Mouse (Mus musculus) cerebellum, adult (tissue): ENCODE data around the gene Atf3.

Experiments
- ATAC-seq: cut with Nextera tagmentation; 2 replicates; pipeline ENCODE4 v1.9.2; 2017; ENCODE audit warnings: mild to moderate bottlenecking, moderate library complexity, mixed read lengths; ENCODE audit not compliant: insufficient number of reproducible peaks, low FRiP score, low TSS enrichment

The Atf3 gene

DNA sequence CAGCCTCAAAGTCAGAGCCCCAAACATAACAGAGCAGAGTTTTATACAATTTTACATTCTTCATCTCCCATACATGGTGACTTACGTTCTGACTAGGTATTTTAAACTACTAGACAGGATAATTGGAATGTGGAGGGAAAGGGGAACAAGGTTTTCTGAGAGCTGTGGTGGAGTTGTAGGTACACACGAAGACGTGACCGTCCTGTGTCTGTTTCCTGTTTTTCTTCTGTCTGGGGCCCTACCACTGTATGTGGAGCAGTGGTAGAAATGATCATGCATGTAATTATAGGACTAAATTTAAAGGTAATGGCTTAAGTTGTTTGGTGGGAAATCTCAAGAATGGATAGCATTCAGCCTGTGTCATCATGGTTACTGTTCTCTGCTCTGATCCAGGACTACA, 17.0 kb upstream of the Atf3 start:
- ATAC-seq, result no peak

DNA sequence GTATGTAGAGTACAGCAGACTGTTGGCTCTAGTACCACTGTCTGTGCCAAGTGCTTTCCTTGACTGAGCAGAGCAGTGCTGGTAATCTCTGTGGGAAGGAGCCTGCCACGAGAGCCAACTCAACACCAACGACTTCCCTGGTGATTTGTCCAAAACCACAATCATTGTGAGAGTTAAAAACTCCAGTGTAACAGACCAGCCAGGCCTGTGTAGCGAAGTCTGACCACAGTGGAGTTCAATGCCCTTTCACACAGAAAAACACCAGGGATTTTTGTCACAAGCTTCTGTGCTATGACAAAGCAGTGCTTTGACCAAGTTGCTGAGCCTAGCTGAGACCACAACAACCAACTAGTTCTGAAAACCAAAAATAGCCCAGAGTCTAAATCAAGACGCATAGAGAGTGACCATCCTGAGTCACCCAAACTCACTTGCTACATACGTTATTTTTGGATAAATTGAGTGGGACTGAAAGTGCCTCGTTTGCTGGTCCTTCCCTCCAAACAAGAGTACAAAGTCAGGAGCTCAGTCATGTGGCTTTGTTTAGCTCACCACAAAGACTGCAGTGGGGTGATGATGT, 12.6 kb upstream of the Atf3 start:
- no peak for ATAC-seq

DNA sequence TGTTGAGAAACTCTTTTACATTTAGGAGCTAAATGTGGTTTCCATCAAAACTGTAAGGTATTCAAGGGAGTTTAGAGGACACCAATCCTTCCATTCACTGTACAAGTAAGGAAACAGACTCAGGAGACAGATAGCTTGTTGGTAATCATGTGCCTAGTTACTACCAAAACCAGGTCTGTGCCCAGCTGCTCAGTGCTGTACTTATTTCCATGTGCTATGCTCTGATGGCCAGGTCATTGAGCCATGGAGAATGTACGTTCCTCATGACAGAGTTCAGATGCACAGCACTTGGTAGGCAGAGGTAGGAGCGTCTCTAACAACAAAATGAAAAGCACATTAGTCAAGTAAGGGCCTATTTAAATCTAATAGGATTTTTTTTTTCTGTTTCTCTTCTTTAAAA, 8.7 kb upstream of the Atf3 start:
- no peak for ATAC-seq

DNA sequence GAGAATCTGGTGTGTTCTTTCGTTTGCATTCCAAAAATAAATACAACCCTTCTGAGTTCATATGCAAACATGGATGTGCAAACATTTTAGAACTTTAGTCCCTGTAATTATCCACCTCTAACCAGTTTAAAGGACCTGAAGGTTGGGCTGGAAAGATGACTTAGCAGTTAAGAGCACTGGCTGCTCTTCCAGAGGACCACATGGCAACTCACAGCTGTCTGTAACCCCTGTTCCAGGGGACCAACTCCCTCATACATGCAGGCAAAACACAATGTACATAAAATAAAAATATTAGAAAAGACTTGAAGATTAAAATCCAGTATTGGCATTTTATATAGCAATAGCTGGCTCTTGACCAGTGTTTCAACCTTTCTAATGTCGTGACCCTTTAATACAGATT, 7.9 kb upstream of the Atf3 start:
- ATAC-seq, result no peak

DNA sequence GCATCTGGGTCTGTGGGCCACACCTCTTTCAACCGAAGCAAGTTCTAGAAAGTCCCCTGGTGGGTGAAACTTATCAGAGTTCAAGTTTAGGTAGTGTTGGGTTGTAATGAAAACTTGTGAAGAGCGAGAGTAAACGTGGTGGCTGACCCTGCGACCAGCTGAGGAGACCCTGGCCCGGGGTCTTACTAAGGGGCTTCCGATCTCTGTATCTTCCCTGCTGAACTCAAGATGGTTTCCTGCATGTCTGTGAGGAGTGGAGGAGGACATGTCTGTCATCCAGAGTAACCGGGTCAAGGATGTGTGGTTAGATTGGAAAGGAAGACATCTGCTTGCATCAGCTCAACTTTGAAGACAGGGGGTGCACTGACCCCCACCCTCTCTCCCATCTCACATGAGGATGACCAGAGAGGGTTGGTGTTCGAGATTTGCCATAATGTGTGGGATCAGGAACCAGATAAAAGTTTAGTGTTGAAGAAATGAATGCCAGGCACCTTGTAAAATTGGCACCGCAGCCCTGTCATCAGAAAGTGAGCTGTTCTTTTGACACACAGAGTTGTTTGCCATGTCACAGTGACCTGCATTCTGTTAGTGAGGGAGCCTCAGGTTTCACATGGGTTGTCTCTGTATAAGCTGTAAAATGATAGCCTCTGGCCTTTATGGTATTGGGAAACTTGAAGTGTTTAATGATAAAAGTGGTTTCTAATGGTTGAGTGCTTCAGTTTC, 7.3 kb upstream of the Atf3 start:
- ATAC-seq, result no peak; the same call in 1 of the 2 replicates

DNA sequence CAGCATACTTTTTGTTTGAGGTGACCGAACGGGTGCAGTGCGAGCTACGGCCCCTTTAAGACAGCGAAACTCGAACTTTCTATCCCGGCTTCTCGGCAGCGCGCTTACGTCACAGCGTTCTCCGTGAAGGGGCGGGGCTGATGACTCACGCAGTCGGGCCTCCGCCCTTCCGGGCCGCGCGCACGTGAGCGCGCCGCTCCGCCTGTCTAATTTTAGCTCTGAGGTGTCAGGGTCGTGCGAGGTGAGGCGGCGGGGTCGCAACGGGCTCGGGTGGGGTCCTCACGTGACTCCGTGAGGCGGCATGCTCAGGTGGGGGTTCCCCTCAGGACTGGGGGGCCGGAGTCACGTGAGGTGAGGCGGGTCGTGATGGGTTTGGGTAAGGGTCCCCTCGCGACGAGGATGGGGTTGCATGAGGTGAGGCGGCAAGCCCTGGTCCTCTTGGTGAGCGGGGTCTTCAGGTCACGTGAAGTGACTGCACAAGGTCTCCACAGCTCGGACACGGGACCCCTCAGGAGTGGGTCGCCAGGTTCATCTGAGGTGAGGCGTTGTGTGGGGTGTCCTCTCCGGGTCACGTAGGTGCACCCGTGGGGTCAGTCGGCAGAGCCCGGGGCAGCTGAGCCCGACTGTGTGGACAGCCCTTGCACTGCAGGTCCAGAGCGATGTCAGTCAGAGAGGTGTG, 6.6 kb upstream of the Atf3 start:
- peak; percentile 81 for ATAC-seq

DNA sequence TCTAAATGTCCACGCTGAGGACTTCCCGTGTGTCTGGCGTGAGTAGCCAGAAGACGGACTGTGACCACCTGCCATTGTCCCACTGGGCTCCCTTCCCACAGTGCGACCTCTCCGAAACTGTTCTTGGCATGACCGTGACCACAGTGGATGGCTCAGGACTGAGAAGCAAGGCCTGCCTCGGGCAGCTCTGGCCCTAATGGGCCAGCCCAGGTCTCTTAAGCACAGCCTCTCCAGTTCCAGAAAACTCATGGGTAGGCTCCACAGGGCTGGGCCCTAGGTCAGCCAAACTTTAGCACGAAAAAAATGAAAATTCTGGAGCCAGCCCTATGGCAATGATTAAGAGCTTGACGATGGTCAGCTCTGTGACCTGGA, 6.1 kb upstream of the Atf3 start:
- peak; percentile 80 for ATAC-seq

DNA sequence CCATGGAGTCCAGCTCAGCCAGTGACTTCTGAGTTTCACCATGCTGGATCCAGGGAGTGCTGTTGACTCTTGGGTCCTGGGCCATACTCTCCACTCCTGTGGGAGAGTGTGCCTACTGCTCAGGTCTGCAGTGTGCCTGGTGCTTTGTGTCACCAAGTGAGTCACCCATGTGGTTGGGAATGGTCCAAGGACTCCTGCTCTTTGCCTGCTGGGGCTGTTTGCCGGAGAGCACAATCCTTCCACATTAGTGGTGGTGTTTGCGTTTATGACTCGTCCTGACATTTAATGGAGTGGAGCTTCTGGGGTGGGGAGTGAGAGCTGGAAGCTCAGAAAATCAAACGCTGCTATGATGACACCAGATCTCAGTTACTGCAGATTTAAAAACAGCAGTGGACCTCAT, 4.2 kb upstream of the Atf3 start:
- no peak for ATAC-seq

DNA sequence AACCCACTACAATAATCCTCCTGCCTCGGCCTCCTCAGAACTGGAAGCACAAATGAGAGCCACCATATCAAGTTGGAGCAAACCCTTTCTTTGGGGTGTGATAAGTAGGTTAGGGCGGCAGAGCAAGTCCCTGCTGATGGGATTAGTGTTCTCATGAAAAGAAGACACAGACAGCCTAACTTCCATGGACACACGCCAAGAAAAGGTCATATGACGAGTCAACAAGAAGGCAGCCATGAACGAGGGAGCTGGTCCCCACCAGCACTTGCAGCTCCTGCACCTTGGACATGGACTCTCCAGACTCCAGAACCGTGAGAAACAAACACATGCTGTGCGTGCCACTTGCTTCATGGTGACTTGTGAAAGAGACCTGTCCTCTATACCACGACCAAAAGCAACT, 2.7 kb upstream of the Atf3 start:
- ATAC-seq, result no peak

DNA sequence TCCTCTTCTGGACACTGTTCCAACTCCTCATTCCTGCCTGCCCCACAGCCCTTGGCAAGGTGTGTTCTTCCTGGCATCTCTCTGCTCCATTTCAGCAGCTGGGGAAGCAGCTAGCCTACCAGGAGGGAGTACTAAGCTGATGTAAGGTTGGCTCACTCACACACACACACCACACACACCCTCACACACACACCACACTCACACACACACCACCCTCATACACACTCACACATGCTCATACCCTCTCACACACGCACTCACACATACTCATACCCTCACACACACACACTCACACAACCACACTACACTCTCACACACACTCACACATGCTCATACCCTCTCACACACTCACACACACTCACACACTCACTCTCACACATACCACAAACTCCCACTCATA, 1.9 kb upstream of the Atf3 start:
- ATAC-seq, result no peak

DNA sequence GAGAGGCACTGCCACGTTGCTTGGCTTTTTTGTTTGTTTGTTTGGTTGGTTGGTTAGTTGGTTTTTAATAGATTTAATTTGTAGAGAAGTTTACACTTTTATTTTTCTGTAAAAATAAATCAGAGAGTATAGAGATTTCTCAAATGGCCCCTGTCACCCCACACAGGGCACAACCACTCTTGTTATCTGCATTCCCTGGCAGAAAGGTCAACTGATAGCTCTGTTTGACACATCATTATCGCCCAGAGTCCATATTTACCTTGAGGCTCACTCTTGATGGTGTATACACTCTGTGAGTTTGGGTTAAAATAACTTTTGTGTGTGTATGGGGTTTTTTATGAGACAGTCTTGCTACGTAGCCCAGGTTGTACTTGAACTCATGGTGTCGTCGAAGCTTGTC, 744 bp upstream of the Atf3 start:
- no peak for ATAC-seq

DNA sequence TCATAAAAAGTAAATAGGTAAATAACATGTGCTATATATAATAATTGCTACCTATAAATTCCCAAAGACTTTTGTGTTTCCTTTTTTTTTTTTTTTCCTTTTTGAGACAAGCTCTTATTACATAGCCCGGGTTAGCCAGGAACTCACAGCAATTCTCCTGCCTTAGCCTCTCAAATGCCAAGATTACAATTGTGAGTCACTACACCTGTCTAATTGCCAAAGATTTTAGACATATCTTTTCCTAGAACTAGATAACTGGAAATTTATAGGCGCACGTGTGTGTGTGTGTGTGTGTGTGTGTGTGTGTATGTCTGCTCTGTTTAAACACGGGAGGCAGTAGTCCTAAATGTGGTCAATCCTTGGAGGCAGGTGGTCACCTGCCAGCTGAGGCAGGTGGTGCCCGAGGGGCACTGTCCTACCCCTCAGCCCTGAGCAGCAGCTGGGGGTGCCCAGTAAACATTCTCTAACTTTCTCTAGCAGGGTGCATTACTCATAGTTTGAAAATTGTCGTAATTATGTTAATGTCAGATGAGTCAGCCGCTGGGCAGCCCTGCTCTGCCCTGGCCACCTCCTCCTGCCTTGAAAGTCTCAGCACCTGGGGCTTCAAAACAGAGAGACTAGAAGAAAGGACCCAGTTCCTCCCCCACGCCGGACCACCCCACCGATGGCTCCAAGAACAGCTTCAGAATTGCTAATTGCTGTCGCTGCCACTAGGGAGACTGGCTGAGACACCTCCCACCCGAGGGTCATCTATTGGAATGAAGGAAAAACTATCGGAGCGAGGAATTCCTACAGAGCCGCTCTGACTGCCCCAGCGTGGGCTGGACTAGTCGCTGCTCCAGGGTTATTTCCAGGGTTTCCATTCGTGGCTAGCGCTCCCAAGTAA, 1.8 kb downstream of the Atf3 start:
- ATAC-seq, result no peak

DNA sequence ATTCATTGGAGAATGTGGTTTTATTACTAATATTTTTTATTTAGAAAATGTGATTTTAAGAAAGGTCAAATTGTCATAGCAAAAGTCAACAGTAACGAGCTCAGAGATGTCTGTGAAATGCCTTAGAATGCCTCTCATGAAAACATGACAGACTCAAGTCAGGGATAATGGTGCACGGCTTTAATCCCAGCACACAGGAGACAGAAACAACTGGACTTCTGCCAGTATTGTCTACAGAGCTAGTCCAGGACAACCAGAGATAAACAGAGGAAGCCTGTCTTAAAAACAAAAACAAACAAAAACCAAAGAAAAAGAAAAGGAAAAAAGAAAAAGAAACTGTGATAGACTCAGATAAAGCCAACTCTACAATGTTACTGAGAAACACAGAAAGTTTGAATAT, 6.7 kb downstream of the Atf3 start:
- no peak for ATAC-seq

DNA sequence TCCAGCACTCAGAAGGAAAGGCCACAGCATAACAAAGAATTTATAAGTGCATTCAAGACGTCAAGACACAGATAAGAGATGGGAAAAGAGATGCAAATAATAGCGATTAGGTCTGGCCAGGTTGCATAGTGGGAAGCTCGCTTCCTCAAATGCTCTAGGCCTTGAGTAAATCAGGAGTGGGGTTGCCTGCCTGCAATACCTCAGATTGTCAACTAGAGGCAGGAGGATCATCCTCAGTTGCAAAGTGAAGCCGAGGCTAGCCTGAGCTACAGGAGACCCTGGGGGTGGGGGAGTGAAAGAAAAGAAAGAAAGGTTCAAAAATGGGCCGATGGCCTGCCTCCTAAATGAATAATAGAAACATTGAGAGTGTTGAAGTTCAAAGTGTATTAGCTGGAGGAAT, 12.0 kb downstream of the Atf3 start:
- ATAC-seq, result no peak

DNA sequence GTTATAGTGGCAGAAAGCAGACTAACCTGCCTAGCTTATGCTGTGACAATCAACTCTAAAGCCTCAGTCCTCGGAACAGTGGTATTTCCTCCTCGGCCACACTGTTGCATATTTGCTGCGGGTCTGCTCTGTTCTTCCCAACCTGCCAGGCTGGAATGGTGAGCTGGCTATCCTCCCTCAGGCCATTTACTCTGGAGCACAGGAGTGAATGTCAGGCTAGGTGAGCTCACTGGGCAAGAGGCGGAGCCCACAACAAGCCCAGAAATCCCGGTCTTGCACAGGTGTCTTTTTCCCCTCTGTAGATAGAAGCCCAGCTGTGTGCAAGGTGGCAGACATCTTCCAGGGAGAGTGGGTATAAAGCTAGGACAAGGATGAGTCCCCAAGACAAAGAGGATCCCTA, 13.0 kb downstream of the Atf3 start:
- no peak for ATAC-seq

DNA sequence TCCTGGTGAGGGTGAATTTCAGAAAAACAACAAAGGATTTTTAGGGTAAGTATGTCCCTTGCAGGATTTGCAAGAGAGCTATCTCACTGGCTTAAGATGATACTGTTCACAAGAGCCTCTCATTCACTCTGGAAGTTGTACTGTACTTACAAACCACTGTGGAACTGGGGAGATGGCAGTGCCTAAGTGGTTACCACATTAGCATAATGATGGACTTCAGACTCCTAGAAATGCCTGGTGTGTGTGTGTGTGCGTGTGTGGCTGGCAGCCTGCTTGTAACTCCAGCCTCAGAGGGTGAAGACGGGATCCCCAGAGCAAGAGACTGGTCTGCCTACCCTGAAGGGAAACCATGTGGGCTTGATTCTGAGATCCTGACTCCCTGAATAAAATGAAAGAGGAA, 14.3 kb downstream of the Atf3 start:
- no peak for ATAC-seq

DNA sequence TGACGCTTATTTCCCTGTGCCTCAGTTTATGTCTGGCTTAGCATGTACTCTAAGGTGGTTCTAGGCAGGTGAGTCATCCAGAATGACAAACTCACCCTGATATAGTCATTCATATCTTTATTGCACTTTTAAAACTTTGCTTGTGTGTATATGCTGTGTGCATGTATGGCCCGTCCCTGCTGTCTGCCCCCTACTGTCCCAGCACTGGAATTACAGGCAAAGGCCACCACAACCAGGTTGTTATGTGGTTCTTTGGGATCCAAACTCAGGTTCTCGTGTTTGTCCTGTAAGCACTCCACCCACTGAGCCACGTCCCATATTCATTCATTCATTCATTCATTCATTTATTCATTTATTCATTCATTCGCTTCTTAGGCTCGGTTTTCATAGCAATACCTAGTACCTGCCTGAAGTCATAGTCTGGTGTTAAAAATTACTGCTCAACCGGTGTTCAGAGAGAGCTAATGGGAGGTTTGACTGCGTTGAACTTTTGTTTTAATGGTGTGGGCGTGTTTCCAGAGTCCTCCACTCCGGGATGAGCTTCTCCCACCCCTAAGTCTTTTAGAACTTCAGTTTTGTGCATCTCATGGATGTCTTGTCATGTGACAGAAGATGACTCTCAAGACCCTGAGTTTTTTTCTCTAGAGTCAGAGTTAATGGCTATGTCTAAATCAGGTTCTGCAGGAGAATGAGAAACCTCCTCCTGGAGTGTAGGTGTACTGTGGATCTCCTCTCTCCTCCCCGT, 15.5 kb downstream of the Atf3 start:
- no peak for ATAC-seq

DNA sequence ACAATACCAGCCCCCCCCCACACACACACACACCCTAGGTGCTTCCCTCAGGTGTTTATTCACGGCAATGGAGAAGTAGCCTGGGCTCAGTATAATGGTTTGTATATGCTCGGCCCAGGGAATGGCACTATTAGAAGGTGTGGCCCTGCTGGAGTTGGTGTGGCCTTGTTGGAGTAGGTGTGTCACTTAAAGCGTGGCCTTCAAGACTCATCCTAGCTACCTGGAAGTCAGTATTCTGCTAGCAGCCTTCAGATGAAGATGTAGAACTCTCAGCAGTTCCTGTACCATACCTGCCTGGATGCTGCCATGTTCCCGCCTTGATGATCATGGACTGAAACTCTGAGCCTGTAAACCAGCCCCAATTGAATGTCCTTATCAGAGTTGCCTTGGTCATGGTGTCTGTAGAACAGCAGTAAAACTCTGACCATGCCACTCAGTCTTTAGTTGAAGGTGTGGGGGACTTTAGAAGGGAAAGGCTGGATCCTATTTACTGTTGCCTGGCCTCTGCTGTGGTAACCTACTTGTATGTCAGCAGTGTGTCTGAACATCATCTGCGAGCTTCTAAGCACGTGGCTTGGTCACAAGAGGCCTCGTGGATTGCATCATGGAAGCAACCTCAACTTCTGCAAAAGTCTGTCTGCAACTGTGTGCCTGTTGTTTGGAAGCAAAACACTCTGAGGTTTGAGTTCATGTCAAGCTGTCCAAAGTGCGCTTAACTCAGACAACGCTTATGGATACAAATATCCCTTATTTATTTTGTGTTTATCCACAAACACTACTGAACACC, 16.8 kb downstream of the Atf3 start:
- no peak for ATAC-seq

DNA sequence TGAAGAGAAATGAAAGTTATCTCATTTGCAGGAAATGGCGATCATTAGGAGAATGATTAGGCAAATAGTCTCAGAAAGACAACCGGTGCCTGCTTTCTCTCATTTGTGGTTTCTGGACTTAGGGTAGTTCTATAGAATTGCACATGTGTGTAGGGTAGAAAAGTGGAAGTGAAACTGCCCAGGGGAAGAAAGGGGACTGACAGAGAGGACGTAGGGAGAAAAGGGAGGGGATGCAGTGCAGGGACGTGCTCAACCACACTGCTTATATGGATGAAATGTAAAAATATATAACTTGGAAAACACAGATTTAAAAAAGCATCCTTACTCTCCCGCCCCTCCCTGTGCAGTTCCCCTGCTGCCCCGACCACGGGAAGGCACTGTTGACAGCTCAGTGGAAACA, 19.9 kb downstream of the Atf3 start:
- ATAC-seq, result no peak

DNA sequence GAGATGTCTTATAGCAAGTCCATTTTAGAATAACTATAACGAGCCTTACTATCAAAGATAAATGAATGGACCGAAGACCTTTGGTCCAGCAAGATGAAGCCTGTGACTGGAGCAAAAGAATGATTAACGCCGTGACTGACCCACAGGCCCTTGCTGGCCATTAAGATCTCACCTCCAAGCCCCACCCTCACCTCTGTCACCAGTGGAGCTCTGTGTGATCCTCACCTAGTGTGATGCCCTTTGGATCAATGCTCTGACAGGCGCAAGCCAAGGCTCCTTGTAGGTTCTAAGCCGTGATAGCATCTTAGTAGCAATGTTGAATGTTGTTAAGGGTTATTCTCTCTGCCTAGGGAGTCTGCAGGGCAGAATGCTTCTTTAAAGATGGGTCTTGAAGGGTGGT, 21.8 kb downstream of the Atf3 start:
- ATAC-seq, result no peak
